Mouse (Mus musculus) lung, embryonic 16.5 days (tissue): ENCODE results near the gene Dlgap1. TPM values are rescaled to one million over a fixed set of nuclear protein-coding genes. Genes with fewer than 3 reads are reported as not detected.

Experiments
- ATAC-seq: fragments of 200-750 bp; cut with Nextera tagmentation; 2 replicates; pipeline ENCODE4 v1.8.0; 2017; ENCODE audit warnings: low read depth, mild to moderate bottlenecking, moderate library complexity
- H3K27ac ChIP-seq: fragments of 300-500 bp; sonication (generic); 2 replicates; pipeline ENCODE4 v1.5.1; 2014; ENCODE audit warnings: mild to moderate bottlenecking, control low read depth, low read length
- H3K27me3 ChIP-seq: fragments of 300-500 bp; sonication (generic); 2 replicates; pipeline ENCODE4 v1.6.1; 2014; ENCODE audit warnings: low read depth, low read length, mixed read lengths; ENCODE audit not compliant: control insufficient read depth, insufficient read depth
- H3K36me3 ChIP-seq: fragments of 300-500 bp; sonication (generic); 2 replicates; pipeline ENCODE4 v1.6.1; 2014; ENCODE audit warnings: low read length; ENCODE audit not compliant: control insufficient read depth, insufficient read depth
- H3K4me1 ChIP-seq: fragments of 300-500 bp; sonication (generic); replicated peaks from 2 replicates; pipeline ENCODE4 v1.6.1; 2014; ENCODE audit warnings: low read length, mixed read lengths; ENCODE audit not compliant: control insufficient read depth, insufficient read depth
- H3K4me2 ChIP-seq: fragments of 300-500 bp; sonication (generic); 2 replicates; pipeline ENCODE4 v1.6.1; 2014; ENCODE audit warnings: low read depth, low read length, control low read depth
- H3K4me3 ChIP-seq: fragments of 300-500 bp; sonication (generic); 2 replicates; pipeline ENCODE4 v1.5.1; 2014; ENCODE audit warnings: mild to moderate bottlenecking, low read length, control low read depth
- H3K9ac ChIP-seq: fragments of 300-500 bp; sonication (generic); 2 replicates; pipeline ENCODE4 v1.6.1; 2014; ENCODE audit warnings: low read length, control low read depth
- H3K9me3 ChIP-seq: fragments of 300-500 bp; sonication (generic); 2 replicates; pipeline ENCODE4 v1.6.1; 2016; ENCODE audit warnings: low read length; ENCODE audit not compliant: control insufficient read depth
- WGBS: fragments of 180-500 bp; shearing (Covaris S2); extraction: QIAGEN DNeasy Blood & Tissue Kit; methylation state at CpG from one replicate; pipeline ENCODE4 v1.1.7; 2014; 5-methylcytosine and 5-hydroxymethylcytosine counted together
- polyA plus RNA-seq: library from polyadenylated mRNA; unstranded; fragments of >200 nt; fragmentation: Nextera tagmentation; extraction: Ambion mirVana; gene quantifications from 2 replicates; pipeline ENCODE4 v1.2.1, GENCODE M21; 2015

Gene Dlgap1
- polyA plus RNA-seq, 1 experiment from 2014 or later = 0.70 TPM

- Histone ChIP-seq H3K36me3 (peaks cover 7% of the 10 kb centered on the region), H3K4me3 (no peak overlapping the region), H3K4me1 (no peaks in the 10 kb centered on the region; the same call in 1 of the 2 replicates), H3K9me3 (no peaks in the 10 kb centered on the region), H3K27ac (no peak overlapping the region), H3K9ac (no peak overlapping the region), H3K27me3 (no peaks in the 10 kb centered on the region), H3K4me2 (no peak overlapping the region)
- WGBS = 84% methylated on average over 7 of the region's 7 CpGs
- no peak for ATAC-seq
Observed at GRCm38 (mm10) chr17:70838031-70838430, 869.2 kb downstream of the Dlgap1 start.

GRCm38 (mm10) chr17:70838533-70838932 is 869.7 kb downstream of the Dlgap1 start:
- Histone ChIP-seq H3K36me3 (peaks cover 12% of the 10 kb centered on the region), H3K4me2 (no peak overlapping the region), H3K4me1 (no peaks in the 10 kb centered on the region; the same call in 1 of the 2 replicates), H3K9me3 (no peaks in the 10 kb centered on the region), H3K4me3 (no peak overlapping the region), H3K9ac (no peak overlapping the region), H3K27me3 (no peaks in the 10 kb centered on the region), H3K27ac (no peak overlapping the region)
- 77% methylated on average over 5 of the region's 5 CpGs for WGBS
- ATAC-seq = no peak

GRCm38 (mm10) chr17:70843252-70843651 is 874.4 kb downstream of the Dlgap1 start:
- Histone ChIP-seq H3K4me2 (no peak overlapping the region), H3K27ac (no peak overlapping the region), H3K27me3 (no peaks in the 10 kb centered on the region), H3K36me3 (peaks cover 21% of the 10 kb centered on the region), H3K9ac (no peak overlapping the region), H3K4me1 (peaks cover 22% of the 10 kb centered on the region), H3K4me3 (no peak overlapping the region), H3K9me3 (no peaks in the 10 kb centered on the region)
- no peak for ATAC-seq
- 80% methylated on average over 4 of the region's 4 CpGs for WGBS

- H3K36me3 ChIP-seq = peaks cover 18% of the 10 kb centered on the region
- no peak overlapping the region; the same call in 1 of the 2 replicates for H3K4me2 ChIP-seq
Observed at GRCm38 (mm10) chr17:70844971-70845370, 876.1 kb downstream of the Dlgap1 start.

GRCm38 (mm10) chr17:70845543-70845942 is 876.7 kb downstream of the Dlgap1 start:
- Histone ChIP-seq H3K4me1 (peaks cover 22% of the 10 kb centered on the region), H3K27ac (peak overlapping the region; percentile 43), H3K4me3 (no peak overlapping the region), H3K36me3 (peaks cover 18% of the 10 kb centered on the region), H3K9me3 (no peaks in the 10 kb centered on the region), H3K4me2 (no peak overlapping the region; the same call in 1 of the 2 replicates), H3K27me3 (no peaks in the 10 kb centered on the region), H3K9ac (no peak overlapping the region)
- no peak for ATAC-seq
- WGBS = 54% methylated on average over 2 of the region's 2 CpGs

More at GRCm38 (mm10) chr17:70844971-70845370, 876.1 kb downstream of the Dlgap1 start:
- H3K27me3 ChIP-seq = no peaks in the 10 kb centered on the region
- H3K4me1 ChIP-seq = peaks cover 22% of the 10 kb centered on the region
- no peak for ATAC-seq
- no peak overlapping the region for H3K4me3 ChIP-seq
- 31% methylated on average over 10 of the region's 10 CpGs for WGBS
- H3K27ac ChIP-seq = peak overlapping the region; percentile 43
- H3K9me3 ChIP-seq = no peaks in the 10 kb centered on the region
- no peak overlapping the region for H3K9ac ChIP-seq

- peak overlapping the region; percentile 44; the same call in 1 of the 2 replicates for H3K9ac ChIP-seq
- peaks cover 22% of the 10 kb centered on the region for H3K4me1 ChIP-seq
- ATAC-seq = no peak
- WGBS = 35% methylated on average over 8 of the region's 8 CpGs
- H3K4me2 ChIP-seq = no peak overlapping the region
- no peak overlapping the region for H3K4me3 ChIP-seq
- H3K27me3 ChIP-seq = no peaks in the 10 kb centered on the region
- no peaks in the 10 kb centered on the region for H3K9me3 ChIP-seq
- peaks cover 18% of the 10 kb centered on the region for H3K36me3 ChIP-seq
- H3K27ac ChIP-seq = peak overlapping the region; percentile 74
Observed at GRCm38 (mm10) chr17:70846111-70846644, 877.3 kb downstream of the Dlgap1 start.

GRCm38 (mm10) chr17:70847086-70847485 is 878.2 kb downstream of the Dlgap1 start:
- no peaks in the 10 kb centered on the region for H3K27me3 ChIP-seq
- peak overlapping the region; percentile 35 for H3K4me3 ChIP-seq
- peaks cover 18% of the 10 kb centered on the region for H3K36me3 ChIP-seq
- peak overlapping the region; percentile 56 for H3K4me2 ChIP-seq
- WGBS = 1% methylated on average over 4 of the region's 4 CpGs
- H3K9me3 ChIP-seq = no peaks in the 10 kb centered on the region
- H3K9ac ChIP-seq = peak overlapping the region; percentile 53
- no peak for ATAC-seq
- H3K27ac ChIP-seq = no peak overlapping the region
- H3K4me1 ChIP-seq = peaks cover 22% of the 10 kb centered on the region

- Histone ChIP-seq H3K27me3 (no peaks in the 10 kb centered on the region), H3K4me3 (peak overlapping the region; percentile 66), H3K9me3 (no peaks in the 10 kb centered on the region), H3K9ac (peak overlapping the region; percentile 82), H3K4me2 (peak overlapping the region; percentile 90), H3K27ac (peak overlapping the region; percentile 97), H3K4me1 (peaks cover 22% of the 10 kb centered on the region), H3K36me3 (peaks cover 15% of the 10 kb centered on the region)
- WGBS = under 1% methylated on average over 17 of the region's 17 CpGs
- no peak for ATAC-seq
Observed at GRCm38 (mm10) chr17:70847751-70848510, 879.1 kb downstream of the Dlgap1 start.

GRCm38 (mm10) chr17:70848511-70849398 is 879.9 kb downstream of the Dlgap1 start:
- no peaks in the 10 kb centered on the region for H3K9me3 ChIP-seq
- peaks cover 24% of the 10 kb centered on the region for H3K4me1 ChIP-seq
- H3K27me3 ChIP-seq = no peaks in the 10 kb centered on the region
- 0% methylated on average over 23 of the region's 23 CpGs for WGBS
- H3K4me2 ChIP-seq = peak overlapping the region; percentile 90
- peak; percentile 44 for ATAC-seq
- H3K36me3 ChIP-seq = peaks cover 8% of the 10 kb centered on the region
- H3K27ac ChIP-seq = peak overlapping the region; percentile 97
- peak overlapping the region; percentile 82 for H3K9ac ChIP-seq
- H3K4me3 ChIP-seq = peak overlapping the region; percentile 66
